Mouse (Mus musculus) testis, postnatal 10 days (tissue): ENCODE data around the gene Bnc2.

Source experiments
- DNase-seq: peaks from one replicate; pipeline ENCODE4 v3.0.0; 2021; ENCODE audit warnings: low spot score

Bnc2 gene

DNA sequence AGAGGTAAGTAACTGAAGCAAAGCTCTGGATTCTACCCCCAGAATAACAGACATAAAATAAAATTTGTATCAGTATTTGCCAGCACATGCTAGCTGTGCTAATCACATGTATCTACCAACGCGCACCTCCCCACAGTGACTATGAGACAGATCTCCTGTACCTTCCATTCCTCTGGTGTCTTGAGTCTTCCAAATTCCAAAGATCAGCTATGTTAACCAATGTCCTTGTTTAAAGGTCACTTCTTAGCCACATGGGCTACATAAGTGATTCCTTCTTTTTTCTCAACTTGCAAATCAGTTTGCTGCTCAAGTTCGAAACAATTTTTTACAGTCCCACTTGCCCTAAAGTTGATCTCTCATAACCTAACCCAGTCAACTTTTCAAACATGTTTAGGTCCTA, 167.5 kb downstream of the Bnc2 start:
- DNase-seq: no peak

DNA sequence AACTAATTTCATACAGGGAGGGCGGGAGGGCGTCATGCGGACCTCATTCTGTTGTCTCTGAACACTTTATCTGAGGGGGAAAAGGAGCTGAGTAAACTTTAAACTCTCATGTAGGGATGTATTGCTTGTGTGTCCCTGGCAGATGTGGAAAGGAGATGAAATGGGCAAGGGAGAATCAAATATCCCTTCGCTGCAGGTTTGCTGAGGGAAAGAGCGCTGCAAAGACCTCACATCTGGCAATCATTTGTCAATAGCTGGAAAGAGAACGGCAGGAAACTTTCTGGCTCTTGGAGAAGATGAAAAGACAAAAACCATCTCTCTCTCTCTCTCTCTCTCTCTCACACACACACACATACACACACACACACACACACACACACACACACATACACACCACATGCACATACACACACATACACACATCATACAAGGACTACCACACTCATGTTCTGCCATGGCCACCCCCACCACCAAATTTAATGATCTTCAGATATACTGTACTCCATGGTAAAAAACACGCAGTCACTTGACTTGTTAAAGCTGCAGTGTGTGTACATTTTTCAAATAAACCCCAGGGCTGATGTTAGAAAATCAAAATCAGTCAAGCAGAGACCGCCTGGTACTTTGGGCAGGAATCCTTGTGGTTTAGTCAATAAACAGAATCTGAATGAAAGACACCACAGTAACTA, 172.3 kb downstream of the Bnc2 start:
- no peak for DNase-seq

DNA sequence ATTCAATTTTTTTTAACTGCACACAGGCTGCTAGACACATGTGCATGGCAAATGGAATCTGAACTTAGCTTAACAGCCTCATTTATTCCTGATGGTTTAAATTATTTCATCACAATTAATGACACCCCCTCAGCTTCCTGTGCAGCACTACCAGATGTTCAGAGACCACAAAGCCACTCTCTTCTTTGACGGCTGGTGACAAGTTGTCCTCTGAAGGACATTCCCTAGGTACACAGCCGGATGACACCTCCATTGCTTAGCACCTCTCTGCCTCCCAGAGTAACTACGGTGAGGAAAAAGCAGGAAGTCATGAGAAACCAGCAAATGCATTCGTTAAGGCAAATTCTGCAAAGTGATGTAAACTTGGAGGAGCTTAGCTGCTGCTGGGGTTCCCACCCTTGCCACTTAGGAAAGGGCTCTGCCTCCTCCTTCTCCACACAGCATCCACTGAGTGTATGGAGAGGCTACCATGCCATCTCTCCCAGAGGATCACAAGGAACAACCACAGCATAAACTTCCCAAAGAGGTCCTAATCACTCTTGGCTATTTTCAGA, 174.2 kb downstream of the Bnc2 start:
- no peak for DNase-seq

DNA sequence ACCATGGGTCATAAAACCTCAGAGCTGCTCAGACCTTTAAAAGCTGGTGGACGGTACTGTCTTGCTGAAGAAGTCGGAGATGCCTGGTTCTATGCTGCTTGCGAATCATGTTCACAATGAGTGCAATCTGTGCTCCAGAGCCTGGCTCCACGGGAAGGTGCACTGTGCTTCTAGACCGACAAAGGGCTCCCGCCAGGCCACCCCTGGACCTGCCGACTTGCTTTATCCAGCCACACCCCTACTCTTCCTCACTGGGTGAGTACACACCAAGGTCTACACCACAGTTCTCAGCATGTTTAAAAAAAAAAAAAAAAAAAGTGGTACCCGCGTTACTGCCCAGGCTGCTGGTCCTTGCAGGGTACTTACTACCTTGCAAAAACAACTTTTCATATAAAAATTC, 174.8 kb downstream of the Bnc2 start:
- DNase-seq: no peak

DNA sequence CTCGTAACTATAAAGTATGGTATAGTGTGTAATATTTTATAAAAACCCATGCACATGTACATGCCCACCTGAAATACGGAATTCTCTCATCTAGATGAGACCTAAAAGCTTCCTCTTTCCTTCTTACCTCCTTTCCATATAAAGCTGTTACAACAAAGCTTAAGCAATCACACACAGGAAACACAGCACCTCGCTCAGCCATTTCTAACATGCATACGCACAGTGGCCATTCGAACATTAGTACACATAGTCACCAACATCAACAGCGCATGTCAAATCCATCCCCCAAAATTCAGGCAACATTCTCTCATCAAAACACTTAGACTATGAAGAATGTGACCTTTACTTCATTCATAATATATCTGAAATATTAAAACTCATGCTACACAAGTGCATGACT, 176.6 kb downstream of the Bnc2 start:
- no peak for DNase-seq

DNA sequence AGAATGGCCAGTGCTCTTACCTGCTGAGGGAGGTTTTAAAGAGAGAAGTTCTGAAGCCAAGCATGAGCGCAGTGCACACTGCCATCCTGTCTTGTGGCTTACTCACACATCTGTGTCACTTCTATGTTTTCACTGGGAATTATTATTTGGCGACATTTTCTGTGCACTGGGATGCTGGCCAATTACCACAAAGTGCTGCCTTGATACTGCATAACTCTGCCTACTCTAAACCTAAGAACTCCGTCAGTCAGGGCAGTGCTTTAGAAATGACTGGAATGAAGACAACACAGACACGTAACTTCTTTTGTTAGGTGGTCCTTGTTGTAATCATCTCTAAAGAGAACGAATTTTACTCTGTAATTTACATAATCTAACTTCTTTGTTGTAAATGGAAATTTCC, 186.8 kb downstream of the Bnc2 start:
- no peak for DNase-seq

- no peak for DNase-seq
These were observed 192.4 kb downstream of the Bnc2 start for GRCm38 (mm10) chr4:84482680-84483079.

DNA sequence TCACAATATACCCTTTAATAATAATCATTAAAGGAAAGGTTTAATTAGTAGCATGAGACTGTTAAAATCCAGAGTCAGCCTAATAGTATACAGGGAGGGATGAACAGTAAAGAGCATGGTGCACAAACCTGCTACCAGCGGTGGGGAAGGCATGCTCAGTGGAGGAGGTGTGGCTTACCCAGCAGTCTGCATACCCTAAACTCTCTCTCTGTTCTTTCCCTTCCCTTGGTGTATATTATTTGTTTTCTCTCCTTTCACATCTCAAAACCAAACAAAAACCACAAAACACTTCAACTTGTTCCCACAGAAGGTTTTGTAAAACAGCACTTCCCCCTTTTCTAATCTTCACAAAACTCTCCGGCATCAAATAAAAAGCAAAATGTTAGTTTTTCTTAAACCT, 202.4 kb downstream of the Bnc2 start:
- DNase-seq: no peak

DNA sequence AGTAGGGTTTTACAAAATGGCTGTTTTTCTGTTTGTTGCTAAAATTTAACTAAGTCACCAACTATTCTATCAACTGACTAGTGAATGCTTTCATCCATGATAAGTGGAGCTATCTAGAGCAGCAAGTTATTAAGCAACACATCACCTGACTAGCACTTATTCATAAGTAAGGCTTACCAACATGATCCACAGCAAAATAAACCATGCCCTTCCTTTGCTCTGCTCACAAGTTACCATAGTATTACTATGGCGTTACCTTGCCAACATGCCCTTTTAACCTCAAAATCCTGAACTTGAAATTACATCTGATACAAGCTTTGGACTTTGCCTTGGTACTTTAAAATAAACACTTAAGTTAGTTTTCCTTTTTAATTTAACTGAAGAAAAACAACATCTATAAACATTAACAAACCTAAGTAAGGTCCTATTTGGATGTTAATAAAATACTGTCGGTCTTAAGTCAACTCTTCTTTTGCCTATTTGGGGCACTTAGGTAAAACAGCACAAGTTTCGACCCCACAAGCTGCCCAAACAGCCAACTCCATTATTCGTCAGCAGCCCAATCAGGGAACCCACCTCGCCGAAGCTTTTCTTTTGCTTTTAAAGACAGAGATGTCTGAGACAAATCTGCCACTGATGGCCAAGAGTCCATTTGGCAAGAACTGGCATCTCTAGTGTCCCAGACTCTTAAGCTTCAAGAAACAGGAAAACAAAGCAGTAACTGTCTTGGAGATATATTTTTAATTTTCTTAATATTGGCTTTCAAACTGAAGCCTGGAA, 204.8 kb downstream of the Bnc2 start:
- DNase-seq: no peak

- no peak for DNase-seq
These were observed 205.7 kb downstream of the Bnc2 start for GRCm38 (mm10) chr4:84469400-84469799.

DNA sequence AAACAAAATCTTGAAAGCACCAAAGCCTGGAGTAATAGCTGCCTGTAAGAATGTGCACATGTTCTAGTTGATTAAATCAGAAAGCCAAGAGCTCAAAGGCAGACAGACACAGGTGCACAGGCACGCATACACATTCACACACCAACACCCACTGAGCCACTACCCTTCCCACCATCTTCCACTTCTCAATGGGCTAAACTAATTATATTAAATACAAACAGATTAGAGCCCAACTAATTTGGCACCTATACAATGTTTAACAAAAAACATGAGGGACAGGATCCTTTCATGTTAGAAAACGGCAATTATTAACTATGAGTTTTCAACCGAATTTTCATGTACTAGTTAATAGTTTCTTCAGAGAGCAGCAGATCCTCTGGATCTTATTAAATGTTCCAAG, 207.4 kb downstream of the Bnc2 start:
- DNase-seq: no peak

GRCm38 (mm10) chr4:84458218-84458560, 216.9 kb downstream of the Bnc2 start:
- DNase-seq: no peak

- DNase-seq: no peak
These were observed 217.4 kb downstream of the Bnc2 start for GRCm38 (mm10) chr4:84457512-84458217.

DNA sequence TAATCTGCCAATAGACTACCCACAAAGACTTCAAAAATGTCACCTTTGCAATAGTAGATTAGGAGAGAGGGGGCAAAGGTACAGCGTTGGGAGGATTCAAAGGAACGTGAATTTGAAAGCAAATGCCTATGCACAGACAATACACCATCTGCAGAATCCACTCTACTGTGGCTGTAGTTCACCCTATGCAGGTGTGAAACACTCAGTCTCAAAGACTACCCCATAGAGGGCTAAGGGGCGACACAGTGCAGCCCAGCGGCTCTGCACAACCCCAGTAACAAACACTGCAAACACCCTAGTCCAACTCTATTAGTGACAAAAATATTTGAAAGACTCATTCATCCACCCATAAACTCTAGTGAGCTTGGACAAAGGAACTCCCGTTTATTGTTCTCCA, 218.2 kb downstream of the Bnc2 start:
- no peak for DNase-seq

DNA sequence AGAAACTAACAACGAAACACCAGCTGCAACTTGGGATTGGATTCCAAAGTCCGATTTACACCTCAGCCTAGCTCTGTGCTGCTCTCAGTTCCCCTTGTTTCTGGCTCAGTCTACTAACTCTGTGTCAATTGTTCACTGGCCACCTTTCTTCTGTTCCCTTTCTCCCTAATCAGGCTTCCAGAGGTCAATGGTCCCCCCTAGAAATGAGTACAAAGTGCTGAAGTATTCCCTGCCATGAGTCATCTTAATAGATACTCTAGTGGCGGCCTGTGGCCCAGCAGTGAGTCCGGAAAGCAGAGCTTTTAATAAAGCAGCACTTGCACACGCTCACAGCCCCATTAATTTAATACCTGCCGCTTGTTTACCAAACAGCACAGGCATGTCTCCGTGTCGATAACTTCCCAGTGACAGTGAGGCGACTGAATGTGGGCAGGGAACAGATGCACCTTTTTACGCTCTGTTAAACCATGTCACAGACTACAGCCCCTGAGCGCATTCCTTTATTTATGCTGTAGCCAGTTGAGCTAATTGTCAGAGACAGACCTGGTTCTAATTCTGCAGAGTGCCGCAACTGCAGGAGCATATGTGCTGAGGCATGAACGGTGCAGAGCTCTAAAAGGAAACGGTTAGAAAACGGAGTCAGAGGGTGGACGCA, 218.8 kb downstream of the Bnc2 start:
- no peak for DNase-seq

DNA sequence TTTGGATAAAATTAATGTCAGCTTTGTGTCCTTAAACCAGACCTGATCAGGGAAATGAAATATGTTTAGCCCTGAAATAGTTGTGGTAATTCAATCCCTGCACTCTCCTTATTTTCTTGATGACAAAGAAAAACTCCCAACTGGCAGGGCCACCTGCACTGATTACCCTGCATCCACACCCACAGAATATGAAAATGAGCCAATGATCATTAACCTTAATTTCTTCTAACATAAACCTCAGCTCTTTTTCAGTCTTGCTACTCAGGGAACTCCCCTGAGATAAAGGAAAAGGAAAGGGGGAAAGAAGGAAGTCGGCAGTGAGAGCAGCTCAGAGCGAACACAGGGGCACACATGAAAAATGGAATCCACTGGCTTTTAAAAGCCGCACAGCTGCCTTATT, 220.6 kb downstream of the Bnc2 start:
- DNase-seq: no peak

DNA sequence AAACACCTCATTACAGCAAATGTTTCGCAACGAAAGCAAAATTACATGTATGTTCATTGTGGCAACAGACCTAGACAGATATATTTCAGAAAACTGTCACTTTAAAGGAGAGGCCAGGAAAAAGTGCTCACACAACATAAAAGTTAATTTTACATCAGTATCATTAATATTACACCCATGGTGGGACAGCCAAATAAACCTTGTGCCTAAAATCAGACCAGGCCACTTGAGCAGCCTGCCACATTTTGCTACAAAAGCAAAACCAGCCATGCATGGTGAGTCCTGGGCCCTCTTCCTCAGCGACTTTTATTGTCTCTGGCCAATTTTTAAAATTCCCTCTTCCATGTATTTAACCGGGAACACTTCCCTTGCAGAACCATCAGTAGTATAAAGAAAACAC, 221.5 kb downstream of the Bnc2 start:
- no peak for DNase-seq

DNA sequence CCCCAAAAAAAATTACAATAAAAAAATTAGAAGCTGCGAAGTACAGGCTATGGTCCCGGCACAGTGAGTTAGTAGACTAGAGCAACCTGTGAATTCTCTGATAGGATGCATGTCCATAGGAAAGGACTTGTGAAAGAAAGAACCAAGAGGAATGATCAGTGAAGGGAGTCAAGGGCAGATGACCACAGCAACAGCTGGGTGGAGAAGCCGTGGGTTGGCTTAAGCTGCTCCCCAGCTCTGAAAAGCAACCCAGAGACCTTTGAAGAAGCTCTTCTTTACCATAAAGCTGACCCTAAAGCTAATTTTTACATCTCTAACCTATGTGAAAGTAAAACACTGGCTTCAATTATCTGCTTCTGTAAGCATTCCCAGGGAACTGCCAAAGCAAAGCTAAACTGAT, 222.4 kb downstream of the Bnc2 start:
- DNase-seq: no peak

DNA sequence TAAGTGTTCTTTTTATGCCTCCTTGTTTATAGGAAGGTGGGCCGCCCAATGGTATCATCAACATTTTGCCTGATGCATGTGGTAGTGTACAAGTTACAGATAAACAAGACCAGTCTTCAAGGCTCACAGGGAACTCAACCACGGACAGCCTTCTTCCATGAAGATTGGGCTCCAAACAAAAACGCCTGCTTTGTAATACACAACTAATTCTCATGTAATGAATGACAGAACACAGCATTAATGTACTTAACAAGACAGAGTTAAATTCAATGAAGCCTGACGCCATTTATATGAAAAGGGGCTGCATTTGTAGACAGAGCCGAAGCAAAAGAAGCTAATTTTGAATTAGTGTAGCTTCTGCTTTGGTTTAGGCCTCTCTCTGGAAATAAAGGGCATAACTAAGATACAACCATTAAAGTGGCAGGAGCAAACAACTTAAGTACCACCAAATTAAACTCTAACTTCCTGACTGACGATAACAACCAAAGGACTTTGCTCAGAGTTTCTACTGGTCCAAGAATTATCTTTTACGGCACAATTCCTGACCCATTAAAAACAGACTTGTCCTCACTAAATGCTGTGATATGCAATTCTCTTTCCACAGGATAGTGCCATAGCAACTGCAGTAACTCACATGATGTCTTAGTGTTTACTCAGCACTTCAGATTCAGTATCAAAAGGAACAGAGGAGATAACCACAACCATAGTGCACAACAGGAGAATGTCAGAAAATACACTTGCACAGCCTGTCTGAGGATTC, 225.6 kb downstream of the Bnc2 start:
- no peak for DNase-seq

DNA sequence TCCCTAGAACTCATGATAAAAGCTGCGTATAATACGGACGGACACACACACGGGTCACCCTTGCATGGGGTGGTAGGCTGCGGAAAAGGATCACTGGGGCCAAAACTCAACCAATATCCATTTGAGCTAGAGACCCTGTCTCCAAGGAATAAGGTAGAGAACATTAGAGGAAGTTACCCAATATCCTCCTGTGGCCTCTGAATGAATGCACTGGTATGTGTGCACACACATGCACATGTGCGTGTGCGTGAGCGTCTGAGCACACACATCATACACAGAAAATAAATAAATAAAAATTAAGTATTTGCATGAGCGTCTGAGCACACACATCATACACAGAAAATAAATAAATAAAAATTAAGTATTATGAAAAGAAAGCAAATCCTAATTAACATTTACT, 241.8 kb downstream of the Bnc2 start:
- DNase-seq: no peak

- no peak for DNase-seq
These were observed 243.2 kb downstream of the Bnc2 start for GRCm38 (mm10) chr4:84431677-84432515.
